Mouse (Mus musculus) embryo, embryonic 11.5 days (tissue): ENCODE data around the gene Lrrc34.
A peak's percentile ranks its signal among the peaks of the same experiment; 100 is the strongest.

Source experiments
- DNase-seq: peaks from one replicate; pipeline ENCODE4 v3.0.0-alpha.2; 2012; ENCODE audit warnings: low read depth, low spot score

The Lrrc34 gene

DNA sequence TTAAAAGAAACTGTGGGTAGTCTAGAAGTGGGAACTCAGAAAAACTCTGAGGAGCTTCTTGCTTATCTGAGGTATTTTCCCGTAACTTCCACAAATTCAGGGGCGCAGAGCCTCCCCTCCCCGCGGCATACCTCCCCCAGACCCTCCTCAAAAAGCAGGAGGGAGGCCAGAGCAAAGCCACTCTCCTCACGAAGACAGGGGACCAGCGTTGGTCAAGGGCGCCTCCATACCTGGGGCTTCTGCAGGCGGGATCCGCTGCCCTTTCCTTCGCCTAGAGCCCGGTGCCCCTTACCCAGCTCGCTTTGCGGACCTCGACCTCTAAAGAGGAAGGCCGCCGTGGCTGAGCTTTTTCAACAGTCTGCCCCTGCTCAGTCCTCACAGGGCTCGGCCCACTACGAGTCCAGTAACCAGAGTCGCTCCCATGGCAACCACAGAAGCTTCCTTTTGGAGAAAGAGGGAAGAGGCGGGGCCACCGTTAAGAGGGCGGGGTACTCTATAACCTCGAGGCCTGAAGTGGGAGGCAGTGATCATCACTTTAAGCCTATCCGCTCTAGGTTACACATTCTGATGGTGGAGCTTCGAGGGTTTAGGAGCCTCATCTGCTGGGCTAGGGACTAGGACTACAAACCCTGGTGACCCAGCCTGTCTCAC, at the start of gene Lrrc34:
Lrrc34 (minus strand) TSS at position 430 of the 651 bp plus-strand sequence.
- DNase-seq: peak; percentile 47

DNA sequence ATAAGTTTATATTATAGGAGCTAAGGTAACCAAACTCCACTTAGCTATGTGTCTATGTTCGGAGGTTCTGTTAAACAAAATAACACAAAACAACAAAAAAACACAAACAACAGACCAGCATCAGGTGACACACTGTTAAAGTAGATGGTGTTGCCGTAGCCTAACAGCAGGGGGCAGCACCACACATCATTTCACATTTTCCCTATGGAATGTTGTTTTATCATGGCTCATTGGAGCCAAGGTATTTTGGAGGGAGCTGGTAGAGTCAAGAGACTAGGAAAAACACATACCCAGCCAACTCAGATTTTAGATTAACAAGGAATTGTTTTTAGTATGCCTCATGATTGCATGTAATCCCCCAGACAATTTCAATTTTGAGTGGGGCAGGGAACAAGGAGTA, 48.7 kb upstream of the Lrrc34 start:
- DNase-seq: peak; percentile 58

DNA sequence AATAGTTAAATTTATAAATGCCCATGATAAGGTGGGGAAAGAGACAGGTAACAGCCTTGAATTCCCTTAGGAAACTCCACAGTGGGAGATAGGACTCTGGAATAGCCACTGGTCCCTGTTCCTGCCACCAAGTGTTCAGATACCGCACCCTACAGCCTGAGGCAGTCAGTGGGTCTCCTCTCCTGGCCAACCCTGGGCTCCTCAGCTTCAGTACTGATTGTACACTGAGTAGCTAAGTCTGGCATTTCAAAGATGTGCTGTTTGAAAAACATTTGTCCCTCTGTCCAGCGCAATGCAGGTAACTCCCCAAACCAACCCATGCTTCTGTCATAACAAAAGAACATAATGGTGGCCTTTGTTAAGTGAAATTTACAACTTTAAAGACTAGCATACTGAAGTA, 48.0 kb upstream of the Lrrc34 start:
- no peak for DNase-seq

DNA sequence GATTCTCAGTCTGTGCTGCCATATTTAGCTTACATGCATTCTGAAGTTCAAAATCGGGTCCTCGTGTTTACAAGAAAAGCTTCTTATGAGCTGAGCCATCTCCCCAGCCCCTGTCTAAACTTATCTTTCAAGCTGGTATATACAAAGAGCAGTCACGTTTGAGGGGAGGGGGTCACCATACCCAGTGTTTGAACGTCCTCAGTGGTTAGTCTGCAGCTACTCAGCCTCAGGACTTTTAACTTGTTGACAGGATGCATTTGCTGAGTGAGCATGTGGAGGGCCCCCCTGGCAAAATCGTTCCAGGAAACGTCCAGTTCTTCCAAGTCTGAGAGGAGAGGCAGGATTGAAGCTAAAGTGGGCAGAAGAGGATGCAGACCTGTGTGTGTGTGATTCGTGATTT, 43.3 kb upstream of the Lrrc34 start:
- DNase-seq: no peak

DNA sequence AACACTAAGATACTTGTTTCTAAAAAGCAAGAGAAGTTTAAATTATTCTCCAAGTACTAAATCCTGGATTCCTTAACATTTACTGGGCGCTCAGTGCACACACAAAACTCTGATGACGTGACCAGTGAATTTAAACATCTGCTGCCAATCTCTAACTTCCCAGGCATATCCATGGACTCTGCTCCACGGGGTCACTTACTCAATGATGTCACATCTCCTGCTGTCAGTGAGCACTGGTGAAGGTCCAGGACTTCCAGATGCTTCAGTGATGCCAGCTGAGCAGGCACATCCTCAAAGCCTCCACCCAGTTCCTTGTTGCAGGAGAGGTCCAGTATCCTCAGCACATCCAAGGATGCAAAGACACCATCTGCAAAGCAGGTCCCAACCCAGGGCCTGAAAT, 39.5 kb upstream of the Lrrc34 start:
- no peak for DNase-seq

DNA sequence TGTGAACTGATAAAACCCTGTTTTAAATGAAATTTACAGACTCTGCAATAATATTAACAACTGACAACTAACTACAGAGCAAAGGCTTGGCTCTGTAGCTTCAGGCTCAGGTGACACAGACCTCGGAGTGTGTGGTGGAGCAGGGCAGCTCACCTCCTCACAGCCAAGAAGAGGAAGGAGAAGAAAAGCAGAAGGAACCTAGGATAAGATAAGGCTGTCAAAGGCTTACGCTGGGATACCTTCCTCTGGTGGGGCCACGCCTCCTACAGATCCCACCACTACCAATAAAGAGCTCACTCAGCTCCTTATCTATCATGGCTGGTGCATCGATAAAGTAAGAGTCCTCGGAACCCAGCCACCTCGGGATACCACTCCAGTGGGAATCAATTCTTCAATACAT, 35.5 kb upstream of the Lrrc34 start:
- no peak for DNase-seq

DNA sequence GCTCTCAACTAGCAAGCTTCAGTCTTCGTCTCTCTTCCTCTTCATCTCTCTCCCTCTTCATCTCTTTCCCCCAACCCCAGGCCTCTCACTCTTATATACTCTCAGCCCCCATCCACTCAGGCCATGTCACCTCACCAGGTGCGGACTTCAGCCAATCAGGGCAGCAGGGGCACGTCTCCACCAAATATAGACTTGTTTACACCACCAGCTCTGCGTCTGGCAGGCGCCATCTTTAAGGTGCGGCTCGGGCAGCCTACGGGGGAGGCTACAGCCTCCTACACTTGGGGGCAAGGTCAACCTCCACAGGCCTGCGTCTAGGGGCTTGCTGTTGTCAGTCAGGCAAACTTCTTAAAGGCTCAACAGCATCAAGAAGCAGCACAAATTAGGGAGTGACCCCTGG, 10.8 kb upstream of the Lrrc34 start:
- no peak for DNase-seq

DNA sequence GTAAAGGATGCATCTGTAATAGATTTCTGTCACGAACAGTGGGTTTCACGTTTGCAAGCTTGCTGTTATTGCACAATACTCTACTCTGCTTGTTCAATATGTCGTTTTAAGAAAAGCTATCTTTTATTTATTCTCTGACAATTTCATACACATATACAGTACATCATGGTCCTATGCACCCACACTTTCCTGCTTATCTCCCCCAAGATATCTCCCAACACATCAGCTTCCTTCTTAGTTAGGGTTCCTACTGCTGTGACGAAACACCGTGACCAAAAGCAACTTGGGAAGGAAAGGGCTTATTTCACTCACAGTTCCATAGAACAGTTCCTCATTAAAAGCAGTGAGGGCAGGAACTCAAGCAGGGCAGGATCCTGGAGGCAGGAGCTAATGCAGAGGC, 8.3 kb upstream of the Lrrc34 start:
- no peak for DNase-seq

DNA sequence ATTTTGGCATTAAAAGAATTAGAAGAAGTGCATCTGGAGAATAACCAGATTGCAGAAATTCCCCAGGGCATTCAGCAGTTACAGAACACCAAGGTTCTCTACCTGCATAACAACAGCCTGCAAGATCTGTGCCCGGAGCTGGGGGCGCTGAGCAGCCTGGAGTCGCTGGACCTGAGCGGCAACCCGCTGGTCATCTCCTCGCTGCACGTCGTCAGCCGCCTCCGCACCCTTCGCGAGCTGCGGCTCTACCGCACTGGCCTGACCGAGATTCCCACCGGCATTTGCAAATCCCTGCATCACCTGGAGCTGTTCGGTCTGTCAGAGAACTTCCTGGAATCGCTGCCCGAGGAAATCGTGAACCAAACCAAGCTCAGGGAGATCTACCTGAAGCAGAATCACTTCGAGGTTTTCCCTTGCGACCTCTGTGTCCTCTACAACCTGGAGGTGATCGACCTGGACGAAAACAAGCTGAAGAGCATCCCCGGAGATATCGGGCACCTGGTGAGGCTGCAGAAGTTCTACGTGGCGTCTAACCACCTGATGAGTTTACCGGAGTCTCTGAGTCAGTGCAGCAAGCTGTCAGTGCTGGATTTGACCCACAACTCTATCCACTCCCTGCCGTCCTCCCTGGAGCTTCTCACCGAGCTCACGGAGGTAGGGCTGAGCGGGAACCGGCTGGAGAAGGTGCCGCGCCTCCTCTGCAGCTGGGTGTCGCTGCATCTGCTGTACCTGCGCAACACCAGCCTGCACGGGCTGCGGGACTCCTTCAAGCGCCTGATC, 2.6 kb upstream of the Lrrc34 start:
- no peak for DNase-seq

DNA sequence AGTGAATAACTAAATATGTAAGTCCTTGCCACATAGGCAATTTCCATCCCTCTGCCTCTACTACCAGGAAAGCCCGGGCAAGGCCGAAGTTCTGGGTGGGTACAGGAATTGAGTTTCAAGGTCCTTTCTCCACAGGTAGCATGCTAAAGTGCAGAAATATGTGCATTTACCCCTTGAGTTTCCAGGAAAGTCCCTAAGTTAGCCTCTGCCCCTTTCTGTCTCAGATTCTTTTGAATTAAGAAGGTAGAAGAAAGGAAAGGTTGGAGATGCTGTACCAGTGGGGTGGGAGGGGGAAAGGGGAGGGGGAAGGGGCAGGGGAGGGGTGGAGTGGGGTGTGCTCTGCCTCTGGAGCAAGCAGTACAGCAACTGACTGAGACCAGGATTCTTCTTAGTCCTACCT, 797 bp upstream of the Lrrc34 start:
- no peak for DNase-seq

DNA sequence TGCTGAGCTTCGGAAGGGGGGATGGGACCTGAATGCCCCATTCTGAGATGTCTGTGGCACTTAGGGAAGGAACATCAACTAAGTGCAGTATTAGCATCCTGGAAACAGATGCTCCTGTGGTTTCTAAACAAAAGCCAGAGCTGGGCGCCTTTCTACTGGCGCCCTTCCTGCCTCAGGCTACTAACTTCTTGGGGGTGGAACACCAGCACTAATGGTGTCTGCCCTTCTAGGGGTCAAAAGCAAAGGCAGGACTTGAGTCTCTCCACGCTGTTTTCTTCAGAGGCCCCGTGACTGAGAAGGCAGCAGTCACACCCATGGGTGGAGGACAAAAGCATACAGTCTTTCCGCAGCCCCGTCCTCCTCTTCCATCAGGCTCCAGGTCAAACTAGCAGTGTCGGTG, 908 bp downstream of the Lrrc34 start:
- DNase-seq: no peak

DNA sequence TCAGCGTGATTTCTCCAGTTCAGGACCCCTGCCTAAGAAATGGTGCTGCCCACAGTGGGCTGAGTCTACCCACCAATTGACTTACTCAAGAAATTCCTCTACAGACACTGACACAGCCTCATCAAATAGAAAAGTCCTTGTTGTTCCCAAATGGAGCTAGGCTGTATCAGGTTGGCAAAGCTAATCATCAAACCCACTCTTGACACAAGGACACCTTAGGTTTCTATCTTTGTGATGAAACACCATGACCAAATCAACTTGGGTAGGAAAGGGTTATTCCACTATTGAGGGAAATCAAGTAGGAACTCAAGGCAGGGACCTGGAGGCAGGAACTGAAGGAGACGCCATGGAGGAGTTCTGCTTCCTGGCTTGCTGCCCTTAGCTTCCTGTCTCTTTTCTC, 3.5 kb downstream of the Lrrc34 start, which contains the start of gene Lrriq4:
Lrriq4 (plus strand) TSS at position 301 of the 400 bp plus-strand sequence.
- no peak for DNase-seq

DNA sequence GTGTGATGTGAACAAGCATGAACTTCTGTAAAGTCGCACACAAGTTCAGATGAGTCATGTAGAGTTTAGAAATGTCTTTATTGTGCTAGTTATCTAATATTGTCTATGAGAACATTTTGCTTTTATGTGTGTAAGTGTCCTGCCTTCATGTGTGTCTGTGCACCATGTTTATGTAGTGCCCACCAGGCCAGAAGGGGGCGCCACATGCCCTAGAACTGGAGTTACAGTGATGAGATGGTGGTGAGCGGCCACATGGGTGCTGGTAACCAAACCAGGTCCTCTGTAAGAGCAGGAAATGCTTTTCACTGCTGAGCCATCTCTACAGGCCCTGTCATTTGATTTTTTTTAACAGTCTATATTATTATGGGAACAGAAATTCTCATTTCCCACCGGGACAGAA, 12.0 kb downstream of the Lrrc34 start:
- no peak for DNase-seq

DNA sequence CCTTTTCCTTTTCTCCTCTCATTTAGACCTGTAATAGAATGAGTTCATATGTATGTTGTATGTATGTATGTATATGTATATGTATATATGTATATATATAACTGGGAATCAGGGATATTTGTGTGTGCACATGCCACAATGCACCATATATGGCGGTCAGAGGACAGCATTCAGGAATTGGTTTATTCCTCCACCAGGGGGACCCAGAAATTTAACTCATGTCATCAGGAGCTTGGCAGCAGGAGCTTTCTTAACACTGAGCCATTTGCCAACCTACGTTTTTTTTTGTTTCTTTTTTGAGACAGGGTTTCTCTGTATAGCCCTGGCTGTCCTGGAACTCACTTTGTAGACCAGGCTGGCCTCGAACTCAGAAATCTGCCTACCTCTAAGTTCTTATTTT, 14.0 kb downstream of the Lrrc34 start:
- DNase-seq: no peak

DNA sequence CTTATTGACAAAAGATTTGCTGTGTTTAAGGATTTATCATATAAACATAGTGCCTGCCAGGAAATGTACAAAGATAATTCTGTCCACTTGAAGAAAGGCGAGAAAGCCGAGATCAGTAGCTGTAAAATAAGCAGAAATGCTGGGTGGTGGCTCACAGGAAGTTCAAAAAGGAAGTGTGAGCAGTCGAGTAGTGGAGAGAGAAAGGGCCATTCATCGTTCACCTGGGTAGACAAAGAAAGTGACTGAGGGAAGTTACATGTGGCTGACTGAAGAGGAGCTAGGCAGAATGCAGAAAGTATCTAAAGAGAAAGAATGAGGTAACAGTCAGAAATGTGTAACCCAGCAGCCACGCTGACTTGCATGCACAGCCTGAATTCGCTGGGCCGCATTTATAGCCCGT, 27.5 kb downstream of the Lrrc34 start:
- no peak for DNase-seq

DNA sequence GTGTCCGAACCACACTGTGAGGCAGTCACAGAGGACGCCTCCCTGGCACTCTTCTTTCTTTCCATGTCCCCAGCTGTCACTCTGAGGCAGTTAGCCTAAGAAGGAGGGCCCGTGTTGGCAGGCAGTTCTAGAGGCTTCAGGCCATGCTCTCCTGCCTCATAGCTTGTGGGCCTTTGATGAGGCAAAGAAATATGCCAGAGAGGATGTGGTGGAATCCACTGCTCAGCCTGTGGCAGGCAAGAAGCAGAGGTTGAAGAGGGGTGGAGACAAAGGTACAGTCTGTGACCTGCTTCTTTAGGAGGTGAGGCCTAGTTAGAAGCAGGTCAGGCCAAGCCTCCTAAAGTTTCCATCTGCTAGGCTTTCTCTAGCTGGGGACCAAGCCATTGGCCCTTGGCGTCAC, 36.7 kb downstream of the Lrrc34 start:
- DNase-seq: no peak

DNA sequence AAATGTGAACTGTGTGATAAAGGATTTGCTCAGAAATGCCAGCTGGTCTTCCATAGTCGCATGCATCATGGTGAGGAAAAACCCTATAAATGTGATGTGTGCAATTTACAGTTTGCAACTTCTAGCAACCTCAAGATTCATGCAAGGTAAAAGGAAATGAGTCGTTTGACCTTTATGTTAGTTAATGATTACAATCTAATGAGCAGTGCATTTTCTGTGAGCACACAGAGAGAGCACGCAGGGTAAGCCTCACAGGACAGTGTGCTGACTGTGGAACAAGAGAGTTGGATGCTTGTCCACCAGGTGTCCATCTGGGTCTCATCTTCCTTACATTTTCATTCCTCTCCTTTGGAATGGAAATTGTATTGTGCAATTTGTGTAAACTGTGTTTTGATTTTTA, 38.7 kb downstream of the Lrrc34 start:
- DNase-seq: no peak

DNA sequence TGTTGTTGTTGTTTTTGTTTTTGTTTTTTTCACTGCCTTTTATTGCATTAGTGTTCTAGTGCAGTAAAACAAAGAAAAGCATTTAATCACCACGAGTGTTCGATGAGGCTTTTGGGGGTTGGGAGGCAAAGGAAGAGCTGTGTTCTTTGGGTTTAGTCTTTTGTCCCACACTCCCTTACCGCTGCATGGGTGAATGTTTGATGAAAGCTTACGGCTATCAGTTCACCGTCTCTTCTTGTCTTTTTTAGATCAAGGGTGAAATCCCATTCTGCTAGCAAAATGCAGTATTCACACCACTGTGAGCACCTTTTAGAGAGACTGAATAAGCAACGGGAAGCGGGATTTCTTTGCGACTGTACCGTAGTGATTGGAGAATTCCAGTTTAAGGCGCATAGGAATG, 44.4 kb downstream of the Lrrc34 start:
- DNase-seq: no peak

DNA sequence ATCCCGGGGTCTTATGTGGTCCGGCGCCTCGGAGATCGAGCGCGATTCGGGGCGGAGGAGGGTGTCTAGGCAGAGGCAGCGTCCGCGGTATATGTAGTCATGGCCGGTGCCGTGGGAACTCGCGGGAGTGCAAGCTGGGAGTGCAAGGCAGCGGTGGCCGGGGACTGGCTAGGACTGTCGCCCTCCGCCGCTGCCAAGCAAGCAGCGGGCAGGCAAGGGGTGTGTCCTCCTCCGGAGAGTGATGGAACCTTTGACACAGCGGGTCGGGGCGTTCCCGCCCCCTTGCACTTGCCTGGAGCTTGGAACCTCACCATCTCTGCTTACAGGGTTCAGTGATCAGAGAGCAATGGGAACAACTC, 45.0 kb downstream of the Lrrc34 start:
- DNase-seq: no peak

DNA sequence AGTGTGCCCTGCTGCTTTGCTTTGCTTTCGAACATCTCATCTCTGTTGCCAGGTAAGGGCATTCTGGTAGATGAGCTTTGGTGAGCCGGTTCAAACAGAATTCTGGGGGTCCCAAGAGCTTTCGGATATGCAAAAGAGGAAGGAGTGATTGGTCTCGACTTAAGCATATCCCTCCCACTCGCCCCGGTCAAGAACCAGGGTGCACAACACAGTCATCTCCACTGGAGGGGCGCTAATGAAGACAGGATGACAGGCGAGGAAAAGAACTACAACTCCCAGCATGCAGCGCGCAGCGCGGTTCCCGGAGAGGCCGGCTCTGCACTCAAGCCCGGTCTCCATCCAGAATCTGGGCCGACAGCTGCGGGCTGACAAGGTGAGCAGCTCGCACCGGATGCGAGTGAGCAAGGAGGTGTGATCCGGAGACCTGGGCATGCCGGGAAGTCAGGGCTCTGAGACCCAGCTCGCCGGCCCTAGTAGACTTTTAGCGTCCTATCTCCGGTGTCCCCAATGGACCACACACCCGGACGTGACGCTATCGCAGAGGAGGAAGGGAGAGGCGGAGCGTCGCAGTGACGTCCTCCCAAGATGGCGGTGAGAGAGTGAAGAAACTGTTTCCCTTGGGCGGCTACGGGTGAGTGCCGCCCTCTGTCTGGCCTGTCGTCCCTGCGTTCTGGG, 45.5 kb downstream of the Lrrc34 start, which contains the start of gene Mynn:
Mynn (plus strand) TSS at position 1 of the 675 bp plus-strand sequence.
- DNase-seq: peak; percentile 93

DNA sequence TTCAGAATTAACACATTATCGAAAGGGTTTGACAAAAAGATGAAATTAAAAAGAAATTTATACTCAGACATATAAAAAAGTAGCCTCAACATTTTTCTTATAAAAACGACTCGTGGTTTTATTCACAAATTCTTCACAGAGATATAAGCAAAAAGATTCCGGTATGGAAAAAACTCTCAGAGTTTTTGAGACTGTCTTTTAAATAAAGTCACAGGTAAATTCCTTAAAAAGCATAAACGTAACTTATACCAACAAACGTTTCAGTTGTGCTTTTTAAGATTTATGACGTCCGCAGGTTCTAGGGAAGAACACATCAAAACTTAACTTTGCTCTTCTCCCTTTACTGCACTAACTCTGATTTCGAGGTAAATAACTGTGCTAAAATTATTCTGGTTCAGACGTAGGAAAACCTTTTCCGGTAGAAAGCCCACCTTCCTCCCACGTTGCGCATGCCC, 46.0 kb downstream of the Lrrc34 start:
- no peak for DNase-seq

DNA sequence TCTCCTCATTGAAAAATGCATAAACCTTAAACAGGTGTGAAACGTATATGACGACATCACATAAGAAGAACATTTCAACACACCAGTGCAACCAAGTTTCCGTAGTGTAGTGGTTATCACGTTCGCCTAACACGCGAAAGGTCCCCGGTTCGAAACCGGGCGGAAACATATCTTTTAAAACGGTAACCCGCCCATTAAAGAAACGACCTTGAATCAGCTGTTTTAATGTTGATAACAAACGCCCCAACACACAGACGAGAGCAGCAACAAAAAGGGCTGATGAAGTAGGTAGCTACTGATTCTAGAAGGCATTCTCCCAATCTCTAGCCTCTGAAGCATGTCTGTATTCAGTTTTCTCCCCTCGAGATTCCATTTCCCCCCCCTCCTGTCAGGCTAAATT, 46.5 kb downstream of the Lrrc34 start:
- DNase-seq: peak; percentile 79

DNA sequence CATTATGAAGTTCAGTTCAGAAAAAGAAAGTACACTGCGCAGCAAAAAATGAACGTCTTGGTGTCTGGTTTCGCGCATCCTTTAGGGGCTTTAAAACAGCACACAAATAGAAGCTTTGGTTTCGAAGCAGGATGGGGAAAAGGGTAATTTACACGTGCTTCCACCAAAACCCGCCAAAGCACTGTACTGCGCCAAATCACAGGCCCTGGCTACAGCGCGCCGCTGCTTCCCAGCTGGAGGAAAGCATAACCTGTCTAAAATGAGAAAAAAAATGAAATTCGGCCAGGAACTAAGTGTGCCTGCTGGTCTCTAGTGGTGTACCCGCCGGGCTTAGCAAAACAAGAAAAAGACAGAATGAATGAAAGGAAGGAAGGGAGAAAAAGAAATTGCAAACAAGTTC, 47.0 kb downstream of the Lrrc34 start:
- DNase-seq: no peak
